Mouse (Mus musculus) v-Abl transformed pro-B cells (cell line): ENCODE measurements around the gene Ccdc65.
"Not testable (repeated sequence)": the region's sequence is repeated elsewhere in the genome, so short reads cannot be mapped to it uniquely, and the experiment has no call there.

Experiments
- in situ Hi-C, 2 experiments: fragments of 400-800 bp; cut with MboI; formaldehyde crosslinking; loops; one replicate each; pipeline ENCODE4 v1.15.1; 2025; ENCODE audit not compliant: unreplicated experiment in 2 of 2

Ccdc65 gene

GRCm38 (mm10) chr15:98733370-98733769 is 25.4 kb downstream of the Ccdc65 start:
- in situ Hi-C loops: no loop called here

DNA sequence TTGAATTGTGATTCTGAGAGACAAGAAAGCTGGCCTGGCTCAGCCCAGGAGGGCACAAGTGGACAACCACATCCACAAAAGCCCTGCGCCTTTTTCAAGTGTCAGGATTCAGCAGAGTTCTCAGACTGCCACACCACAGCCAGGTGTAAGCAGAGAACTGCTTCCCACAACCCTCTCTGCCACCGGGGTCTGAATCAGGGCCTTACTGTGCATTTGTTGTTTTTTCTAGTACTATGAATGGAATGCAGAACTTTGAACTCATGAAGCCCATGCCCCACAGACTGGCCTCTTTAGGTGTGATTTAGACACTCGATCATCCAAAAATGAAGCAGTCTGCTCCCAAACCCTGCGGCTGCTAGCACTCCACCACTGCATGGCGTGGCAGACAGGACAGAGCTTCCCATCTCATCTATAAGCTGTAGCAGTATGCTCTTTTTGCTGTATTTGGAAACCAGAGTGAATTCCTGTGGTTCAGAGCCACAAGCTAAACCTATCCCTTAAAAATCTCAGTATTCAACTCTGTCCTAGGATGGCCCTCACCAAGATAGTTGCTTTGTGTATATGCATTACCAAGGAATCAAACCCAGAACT is 26.1 kb downstream of the Ccdc65 start:
- in situ Hi-C loops: no loop called here

DNA sequence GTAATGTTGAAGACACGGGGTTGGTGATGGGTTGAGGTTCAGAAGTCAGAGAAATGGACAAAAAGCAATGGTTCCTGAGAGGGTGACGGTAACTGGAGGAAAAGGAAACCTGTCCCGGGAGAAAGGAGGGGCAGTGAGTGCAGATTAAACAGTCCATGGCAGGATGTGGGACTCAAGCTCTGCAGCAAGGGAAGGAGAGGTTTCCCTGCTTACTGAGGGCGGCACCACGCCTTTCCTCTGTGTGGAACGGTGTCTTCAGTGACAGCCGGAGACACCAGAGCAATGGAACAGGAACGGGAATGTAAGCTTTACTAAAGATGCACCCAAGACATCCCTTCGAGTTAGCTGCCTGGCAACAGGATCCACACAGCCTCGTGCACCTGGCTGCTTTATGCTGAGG is 28.5 kb downstream of the Ccdc65 start:
- in situ Hi-C loops: no loop called here

GRCm38 (mm10) chr15:98737881-98738280 is 29.9 kb downstream of the Ccdc65 start:
- in situ Hi-C loops: no loop called here

GRCm38 (mm10) chr15:98738796-98739195 is 30.8 kb downstream of the Ccdc65 start:
- in situ Hi-C loops: no loop called here

DNA sequence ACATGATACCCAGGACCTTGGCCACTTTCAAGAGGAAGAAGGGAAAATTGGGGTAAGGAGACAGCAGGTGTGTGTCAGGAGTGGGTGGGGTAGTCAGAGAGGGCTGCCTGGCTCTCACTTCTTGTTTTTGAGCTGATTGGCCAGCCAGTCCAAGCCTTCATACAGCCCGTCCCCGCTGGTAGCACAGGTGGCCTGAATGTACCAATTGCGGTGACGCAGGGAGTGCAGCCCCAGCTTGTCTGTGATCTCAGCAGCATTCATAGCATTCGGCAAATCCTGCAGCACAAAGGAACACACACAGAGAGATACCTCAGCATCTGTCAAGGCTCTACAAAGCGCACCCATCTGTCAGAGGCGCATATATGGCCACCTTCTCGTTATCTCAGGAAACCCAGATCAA is 32.2 kb downstream of the Ccdc65 start:
- in situ Hi-C loops: no loop called here

GRCm38 (mm10) chr15:98742766-98743428 is 34.9 kb downstream of the Ccdc65 start:
- in situ Hi-C loops: no loop called here

DNA sequence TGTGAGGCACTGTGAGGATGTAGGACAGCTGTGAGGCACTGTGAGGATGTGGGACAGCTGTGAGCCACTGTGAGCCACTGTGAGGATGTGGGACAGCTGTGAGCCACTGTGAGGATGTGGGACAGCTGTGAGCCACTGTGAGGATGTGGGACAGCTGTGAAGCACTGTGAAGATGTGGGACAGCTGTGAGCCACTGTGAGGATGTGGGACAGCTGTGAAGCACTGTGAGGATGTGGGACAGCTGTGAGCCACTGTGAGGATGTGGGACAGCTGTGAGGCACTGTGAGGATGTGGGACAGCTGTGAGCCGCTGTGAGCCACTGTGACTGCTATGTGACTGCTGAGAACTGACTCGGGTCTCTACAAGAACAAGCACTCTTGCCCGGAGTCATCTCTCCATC is 35.9 kb downstream of the Ccdc65 start:
- in situ Hi-C loops: not testable (repeated sequence)

GRCm38 (mm10) chr15:98746344-98746965 is 38.4 kb downstream of the Ccdc65 start:
- in situ Hi-C loops: no loop called here

GRCm38 (mm10) chr15:98747296-98747695 is 39.3 kb downstream of the Ccdc65 start:
- in situ Hi-C loops: no loop called here

GRCm38 (mm10) chr15:98749093-98749492 is 41.1 kb downstream of the Ccdc65 start:
- in situ Hi-C loops: no loop called here

DNA sequence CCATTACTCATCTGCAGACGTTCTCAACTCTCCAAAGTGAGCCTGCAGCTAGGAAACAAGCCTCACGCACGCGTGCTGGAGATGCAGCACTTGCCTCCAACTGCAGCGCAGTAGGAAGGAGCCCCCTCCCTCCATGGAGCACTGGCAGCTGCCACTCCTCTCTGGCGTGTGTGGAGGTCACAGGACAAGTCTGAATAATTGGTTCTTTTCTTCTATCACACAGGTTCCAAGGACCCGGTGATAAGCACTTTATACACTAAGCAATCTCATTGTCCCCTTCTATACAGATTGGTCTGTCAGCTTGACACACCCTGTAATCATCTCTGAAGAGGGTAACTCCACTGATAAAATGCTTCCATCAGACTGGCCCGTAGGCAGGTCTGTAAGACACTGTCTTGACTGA is 45.0 kb downstream of the Ccdc65 start:
- in situ Hi-C loops: no loop called here

GRCm38 (mm10) chr15:98754125-98754524 is 46.1 kb downstream of the Ccdc65 start:
- in situ Hi-C loops: no loop called here

- in situ Hi-C loops: no loop called here
Measured at GRCm38 (mm10) chr15:98762201-98762621, 54.2 kb downstream of the Ccdc65 start.

GRCm38 (mm10) chr15:98762670-98763529 is 54.9 kb downstream of the Ccdc65 start, which contains the start of gene Arf3:
Gene Arf3 (minus strand): TSS chr15:98763214.
- in situ Hi-C loops: no loop called here

DNA sequence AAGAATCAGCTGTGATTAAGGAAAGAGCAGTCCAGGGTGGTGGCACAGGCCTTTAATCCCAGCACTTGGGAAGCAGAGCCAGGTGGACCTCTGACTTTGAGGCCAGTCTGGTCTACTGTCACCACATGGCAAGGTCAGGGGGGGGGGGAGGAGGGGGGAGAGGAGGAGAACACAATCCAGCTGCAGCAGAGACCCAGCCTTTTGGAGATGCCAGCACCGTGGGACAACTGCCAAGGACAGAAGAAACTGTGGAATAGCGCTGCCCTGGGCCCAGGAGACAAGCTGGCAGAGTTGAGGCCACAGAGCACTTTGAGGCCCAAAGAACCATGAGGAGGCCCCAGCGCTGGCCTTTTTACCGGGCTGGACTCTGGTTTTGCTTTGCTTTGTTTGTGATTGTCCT is 57.9 kb downstream of the Ccdc65 start:
- in situ Hi-C loops: no loop called here

DNA sequence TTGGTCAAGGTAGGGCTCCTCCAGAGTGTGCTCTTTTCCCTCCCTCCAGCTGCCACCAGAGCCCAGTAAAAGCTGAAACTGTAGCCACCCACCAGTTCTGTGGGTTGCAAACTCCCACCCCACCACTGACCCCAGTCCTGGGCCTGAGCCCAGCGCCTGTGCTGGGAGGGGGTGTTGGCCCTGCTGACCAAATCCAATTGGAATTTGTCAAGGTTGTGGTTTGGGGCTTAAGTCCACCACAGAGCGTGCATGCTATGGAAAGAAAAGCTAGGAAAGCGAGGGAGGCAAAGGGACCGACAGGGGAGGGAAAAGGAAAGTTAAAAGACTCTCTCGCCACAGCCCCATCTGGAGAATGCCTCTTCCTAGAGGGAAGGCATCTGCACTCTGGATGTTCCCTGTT is 60.3 kb downstream of the Ccdc65 start:
- in situ Hi-C loops: no loop called here

GRCm38 (mm10) chr15:98771813-98772425 is 63.9 kb downstream of the Ccdc65 start:
- in situ Hi-C loops: no loop called here

GRCm38 (mm10) chr15:98772511-98773211 is 64.7 kb downstream of the Ccdc65 start:
- in situ Hi-C loops: no loop called here
